Mouse (Mus musculus) cerebellum, adult 9-10 months (tissue): ENCODE results near the gene 1700013G24Rik.

Source experiments
- DNase-seq: peaks from one replicate; pipeline ENCODE4 v3.0.0; 2022

Gene 1700013G24Rik

GRCm38 (mm10) chr4:137477611-137478010, 24.5 kb downstream of the 1700013G24Rik start:
- no peak for DNase-seq

- no peak for DNase-seq
These were observed 25.2 kb downstream of the 1700013G24Rik start for GRCm38 (mm10) chr4:137478306-137478705.

- DNase-seq = no peak
These were observed 26.7 kb downstream of the 1700013G24Rik start for GRCm38 (mm10) chr4:137479757-137480156.

GRCm38 (mm10) chr4:137480191-137480992, 27.3 kb downstream of the 1700013G24Rik start:
- DNase-seq = no peak

- no peak for DNase-seq
These were observed 27.9 kb downstream of the 1700013G24Rik start for GRCm38 (mm10) chr4:137480993-137481340.

- DNase-seq = no peak
These were observed 28.4 kb downstream of the 1700013G24Rik start for GRCm38 (mm10) chr4:137481381-137482030.

- no peak for DNase-seq
These were observed 30.8 kb downstream of the 1700013G24Rik start for GRCm38 (mm10) chr4:137483871-137484270.

GRCm38 (mm10) chr4:137484586-137484985, 31.5 kb downstream of the 1700013G24Rik start:
- DNase-seq = peak; percentile 91

- no peak for DNase-seq
These were observed 32.3 kb downstream of the 1700013G24Rik start for GRCm38 (mm10) chr4:137485258-137485960.

- no peak for DNase-seq
These were observed 33.3 kb downstream of the 1700013G24Rik start for GRCm38 (mm10) chr4:137486081-137487014.

- no peak for DNase-seq
These were observed 34.4 kb downstream of the 1700013G24Rik start for GRCm38 (mm10) chr4:137487286-137488000.

- DNase-seq = no peak
These were observed 35.0 kb downstream of the 1700013G24Rik start for GRCm38 (mm10) chr4:137488038-137488437.

GRCm38 (mm10) chr4:137488571-137489303, 35.7 kb downstream of the 1700013G24Rik start:
- no peak for DNase-seq

- no peak for DNase-seq
These were observed 36.9 kb downstream of the 1700013G24Rik start for GRCm38 (mm10) chr4:137489996-137490395.

GRCm38 (mm10) chr4:137492563-137492962, 39.5 kb downstream of the 1700013G24Rik start:
- DNase-seq = no peak

GRCm38 (mm10) chr4:137493187-137493586, 40.1 kb downstream of the 1700013G24Rik start:
- DNase-seq = no peak

- no peak for DNase-seq
These were observed 41.8 kb downstream of the 1700013G24Rik start for GRCm38 (mm10) chr4:137494751-137495500.

- DNase-seq = no peak
These were observed 42.5 kb downstream of the 1700013G24Rik start for GRCm38 (mm10) chr4:137495501-137496100.

GRCm38 (mm10) chr4:137497367-137497766, 44.3 kb downstream of the 1700013G24Rik start:
- no peak for DNase-seq
